Mouse (Mus musculus) ES-Bruce4 (cell line): ENCODE data around the gene Aak1. TPM values are rescaled to one million over a fixed set of nuclear protein-coding genes. Genes with fewer than 3 reads are reported as not detected.

Experiments
- H3K27ac ChIP-seq: 2 replicates; pipeline ENCODE4 v1.5.1; 2012; ENCODE audit warnings: low read length, inconsistent platforms; ENCODE audit not compliant: insufficient read depth
- H3K27me3 ChIP-seq: 2 replicates; pipeline ENCODE4 v1.6.1; 2012; ENCODE audit warnings: mild to moderate bottlenecking, low read length, inconsistent platforms; ENCODE audit not compliant: control insufficient read depth, poor library complexity, insufficient read depth, severe bottlenecking
- H3K36me3 ChIP-seq: 2 replicates; pipeline ENCODE4 v1.6.1; 2012; ENCODE audit warnings: inconsistent platforms, mild to moderate bottlenecking, low read length, moderate library complexity; ENCODE audit not compliant: control insufficient read depth, poor library complexity, insufficient read depth, severe bottlenecking
- H3K4me1 ChIP-seq: one replicate; pipeline ENCODE4 v1.8.1; 2011; ENCODE audit warnings: low read length; ENCODE audit not compliant: control insufficient read depth, insufficient read depth
- H3K4me3 ChIP-seq: 2 replicates; pipeline ENCODE4 v1.5.1; 2011; ENCODE audit warnings: low read depth, mild to moderate bottlenecking, low read length
- H3K9ac ChIP-seq: 2 replicates; pipeline ENCODE4 v1.6.1; 2012; ENCODE audit warnings: low read depth, mild to moderate bottlenecking, inconsistent platforms; ENCODE audit not compliant: poor library complexity, severe bottlenecking
- H3K9me3 ChIP-seq: replicated peaks from 2 replicates; pipeline ENCODE4 v1.6.1; 2012; ENCODE audit warnings: mild to moderate bottlenecking, low read length, inconsistent platforms; ENCODE audit not compliant: control insufficient read depth, poor library complexity, insufficient read depth, severe bottlenecking
- CTCF ChIP-seq: IDR thresholded peaks from one replicate; pipeline ENCODE4 v1.8.1; 2011; ENCODE audit warnings: low read depth, low read length
- EP300 ChIP-seq: IDR thresholded peaks from 2 replicates; pipeline ENCODE4 v1.6.1; 2011; ENCODE audit warnings: low read depth, low read length; ENCODE audit not compliant: insufficient read depth
- POLR2A ChIP-seq: IDR thresholded peaks from one replicate; pipeline ENCODE4 v1.8.1; 2011; ENCODE audit warnings: low read length; ENCODE audit not compliant: insufficient read depth
- polyA plus RNA-seq: library from polyadenylated mRNA; stranded (reverse); fragments of >200 nt; gene quantifications from 2 replicates; pipeline ENCODE4 v1.2.4, GENCODE M21; 2011; ENCODE audit warnings: low read depth; ENCODE audit not compliant: missing spikeins, insufficient read depth, insufficient read length

The Aak1 gene
- polyA plus RNA-seq, 1 experiment: 38.2 TPM

- Histone ChIP-seq H3K9ac (no peak overlapping the region), H3K27ac (no peak overlapping the region), H3K4me3 (no peak overlapping the region), H3K27me3 (no peaks in the 10 kb centered on the region), H3K4me1 (no peaks in the 10 kb centered on the region), H3K9me3 (no peaks in the 10 kb centered on the region), H3K36me3 (no peaks in the 10 kb centered on the region; the same call in 1 of the 2 replicates)
- peak; percentile 13 for TF ChIP-seq CTCF
- TF ChIP-seq POLR2A: no peak
Measured at GRCm38 (mm10) chr6:86985314-86986106, 136.2 kb downstream of the Aak1 start.

- H3K9ac ChIP-seq: no peak overlapping the region
- TF ChIP-seq POLR2A: no peak
- TF ChIP-seq EP300: no peak
- no peak for TF ChIP-seq CTCF
- H3K36me3 ChIP-seq: no peaks in the 10 kb centered on the region
Measured at GRCm38 (mm10) chr6:86989576-86989975, 140.3 kb downstream of the Aak1 start.

GRCm38 (mm10) chr6:86991041-86991440, 141.7 kb downstream of the Aak1 start:
- TF ChIP-seq POLR2A (no peak), EP300 (no peak), CTCF (no peak)
- Histone ChIP-seq H3K27ac (no peak overlapping the region), H3K9me3 (no peaks in the 10 kb centered on the region), H3K9ac (no peak overlapping the region), H3K4me3 (no peak overlapping the region), H3K4me1 (peaks cover 1% of the 10 kb centered on the region), H3K36me3 (no peaks in the 10 kb centered on the region), H3K27me3 (no peaks in the 10 kb centered on the region)

More at GRCm38 (mm10) chr6:86989576-86989975, 140.3 kb downstream of the Aak1 start:
- no peaks in the 10 kb centered on the region for H3K9me3 ChIP-seq
- peaks cover 1% of the 10 kb centered on the region for H3K4me1 ChIP-seq
- H3K27me3 ChIP-seq: no peaks in the 10 kb centered on the region
- no peak overlapping the region for H3K4me3 ChIP-seq
- no peak overlapping the region for H3K27ac ChIP-seq

GRCm38 (mm10) chr6:86992349-86992748, 143.0 kb downstream of the Aak1 start:
- H3K4me3 ChIP-seq: no peak overlapping the region
- H3K4me1 ChIP-seq: peaks cover 1% of the 10 kb centered on the region
- H3K9ac ChIP-seq: no peak overlapping the region
- TF ChIP-seq CTCF (no peak), POLR2A (no peak), EP300 (no peak)
- H3K9me3 ChIP-seq: no peaks in the 10 kb centered on the region
- H3K27me3 ChIP-seq: no peaks in the 10 kb centered on the region
- H3K36me3 ChIP-seq: no peaks in the 10 kb centered on the region
- no peak overlapping the region for H3K27ac ChIP-seq

- H3K27me3 ChIP-seq: no peaks in the 10 kb centered on the region
- H3K9ac ChIP-seq: no peak overlapping the region
- H3K27ac ChIP-seq: no peak overlapping the region
- H3K9me3 ChIP-seq: no peaks in the 10 kb centered on the region
- H3K36me3 ChIP-seq: no peaks in the 10 kb centered on the region
- peaks cover 1% of the 10 kb centered on the region for H3K4me1 ChIP-seq
- TF ChIP-seq CTCF: no peak
- TF ChIP-seq POLR2A: no peak
- TF ChIP-seq EP300: no peak
- no peak overlapping the region for H3K4me3 ChIP-seq
Measured at GRCm38 (mm10) chr6:86994254-86994653, 144.9 kb downstream of the Aak1 start.

GRCm38 (mm10) chr6:86996629-86997307, 147.5 kb downstream of the Aak1 start:
- no peaks in the 10 kb centered on the region for H3K36me3 ChIP-seq
- no peak overlapping the region for H3K27ac ChIP-seq
- no peaks in the 10 kb centered on the region for H3K27me3 ChIP-seq
- peaks cover 1% of the 10 kb centered on the region for H3K4me1 ChIP-seq
- no peak for TF ChIP-seq CTCF
- TF ChIP-seq POLR2A: no peak
- no peak for TF ChIP-seq EP300
- H3K4me3 ChIP-seq: no peak overlapping the region
- no peak overlapping the region for H3K9ac ChIP-seq
- H3K9me3 ChIP-seq: no peaks in the 10 kb centered on the region
